Mouse (Mus musculus) kidney, postnatal 0 days (tissue): ENCODE measurements around the gene Rad51. TPM values are rescaled to one million over a fixed set of nuclear protein-coding genes. Genes with fewer than 3 reads are reported as not detected.

Source experiments
- ATAC-seq: fragments of 200-750 bp; cut with Nextera tagmentation; replicated peaks from 2 replicates; pipeline ENCODE4 v1.8.0; 2017; ENCODE audit warnings: low read depth, moderate number of reproducible peaks, moderate TSS enrichment, moderate library complexity; ENCODE audit not compliant: low FRiP score
- DNase-seq: peaks from one replicate; pipeline ENCODE4 v3.0.0-alpha.2; 2016; ENCODE audit warnings: low spot score
- H3K27ac ChIP-seq: fragments of 300-500 bp; sonication (generic); 2 replicates; pipeline ENCODE4 v1.5.1; 2014; ENCODE audit warnings: mild to moderate bottlenecking
- H3K27me3 ChIP-seq: fragments of 300-500 bp; sonication (generic); 2 replicates; pipeline ENCODE4 v1.6.1; 2014; ENCODE audit warnings: low read length, mixed read lengths; ENCODE audit not compliant: insufficient read depth
- H3K36me3 ChIP-seq: fragments of 300-500 bp; sonication (generic); 2 replicates; pipeline ENCODE4 v1.6.1; 2014; ENCODE audit warnings: low read length, mixed read lengths; ENCODE audit not compliant: insufficient read depth
- H3K4me1 ChIP-seq: fragments of 300-500 bp; sonication (generic); replicated peaks from 2 replicates; pipeline ENCODE4 v1.6.1; 2014; ENCODE audit warnings: antibody characterized with exemption, low read length, mixed read lengths; ENCODE audit not compliant: insufficient read depth
- H3K4me2 ChIP-seq: fragments of 300-500 bp; sonication (generic); 2 replicates; pipeline ENCODE4 v1.6.1; 2014; ENCODE audit warnings: mild to moderate bottlenecking, low read length, moderate library complexity, mixed read lengths
- H3K4me3 ChIP-seq: fragments of 300-500 bp; sonication (generic); replicated peaks from 2 replicates; pipeline ENCODE4 v1.5.1; 2014; ENCODE audit warnings: low read depth, low read length
- H3K9ac ChIP-seq: fragments of 300-500 bp; sonication (generic); 2 replicates; pipeline ENCODE4 v1.6.1; 2014; ENCODE audit warnings: low read depth, low read length
- H3K9me3 ChIP-seq: fragments of 300-500 bp; sonication (generic); replicated peaks from 2 replicates; pipeline ENCODE4 v1.6.1; 2016; ENCODE audit warnings: low read length, inconsistent platforms, mixed read lengths
- CTCF ChIP-seq: IDR thresholded peaks from 2 replicates; pipeline ENCODE4 v1.5.1; 2016; ENCODE audit warnings: antibody characterized with exemption, low read depth, mild to moderate bottlenecking, moderate library complexity
- WGBS: fragments of 180-500 bp; shearing (Covaris S2); extraction: QIAGEN DNeasy Blood & Tissue Kit; methylation state at CpG from one replicate; pipeline ENCODE4 v1.1.7; 2014; 5-methylcytosine and 5-hydroxymethylcytosine counted together
- polyA plus RNA-seq: library from polyadenylated mRNA; unstranded; fragments of >200 nt; fragmentation: Nextera tagmentation; extraction: Ambion mirVana; gene quantifications from 2 replicates; pipeline ENCODE4 v1.2.1, GENCODE M21; 2015

Rad51 gene
- polyA plus RNA-seq, result 17.0 and 22.4 TPM in 2 replicates

- peak; percentile 95 for DNase-seq
- H3K27ac ChIP-seq, result peak within 1 kb of the TSS; percentile 78
- no peaks in the 10 kb centered on the region; the same call in 1 of the 2 replicates for H3K4me1 ChIP-seq
- H3K9ac ChIP-seq, result peak within 1 kb of the TSS; percentile 69
- peak within 1 kb of the TSS; percentile 73 for H3K4me3 ChIP-seq
- under 1% methylated on average over 51 of the region's 51 CpGs for WGBS
- 0 out of 2 replicates have a peak, but pooled peaks cover 2% of the 10 kb centered on the region for H3K36me3 ChIP-seq
- TF ChIP-seq CTCF, result no peak
- peak within 1 kb of the TSS; percentile 96 for H3K4me2 ChIP-seq
- no peaks in the 10 kb centered on the region for H3K9me3 ChIP-seq
- peak; percentile 90 for ATAC-seq
- no peaks in the 10 kb centered on the region for H3K27me3 ChIP-seq
These were observed at the start of gene Rad51 for GRCm38 (mm10) chr2:119112438-119113112. Gene Rad51 (plus strand): TSS chr2:119112793.

- WGBS, result 91% methylated on average over 4 of the region's 4 CpGs
- TF ChIP-seq CTCF, result no peak
- Histone ChIP-seq H3K36me3 (peaks cover 17% of the 10 kb centered on the region), H3K4me1 (no peaks in the 10 kb centered on the region), H3K9me3 (no peaks in the 10 kb centered on the region), H3K4me2 (no peak overlapping the region), H3K27me3 (no peaks in the 10 kb centered on the region), H3K27ac (no peak overlapping the region), H3K9ac (no peak overlapping the region), H3K4me3 (no peak overlapping the region)
- no peak for DNase-seq
- no peak for ATAC-seq
These were observed 40.2 kb upstream of the Rad51 start for GRCm38 (mm10) chr2:119072397-119072796.

GRCm38 (mm10) chr2:119086156-119086555 is 26.4 kb upstream of the Rad51 start:
- Histone ChIP-seq H3K36me3 (0 out of 2 replicates have a peak, but pooled peaks cover 9% of the 10 kb centered on the region), H3K4me3 (no peak overlapping the region), H3K27me3 (no peaks in the 10 kb centered on the region), H3K9ac (no peak overlapping the region), H3K4me1 (no peaks in the 10 kb centered on the region), H3K9me3 (no peaks in the 10 kb centered on the region), H3K4me2 (no peak overlapping the region), H3K27ac (no peak overlapping the region)
- ATAC-seq, result no peak
- DNase-seq, result no peak
- WGBS, result 87% methylated on average over 2 of the region's 2 CpGs
- TF ChIP-seq CTCF, result no peak

- Histone ChIP-seq H3K4me1 (no peaks in the 10 kb centered on the region), H3K27ac (no peak overlapping the region), H3K9me3 (no peaks in the 10 kb centered on the region), H3K4me3 (no peak overlapping the region), H3K9ac (no peak overlapping the region), H3K36me3 (peaks cover 11% of the 10 kb centered on the region; the same call in 1 of the 2 replicates), H3K4me2 (no peak overlapping the region), H3K27me3 (no peaks in the 10 kb centered on the region)
- ATAC-seq, result no peak
- DNase-seq, result no peak
- no peak for TF ChIP-seq CTCF
These were observed 11.0 kb upstream of the Rad51 start for GRCm38 (mm10) chr2:119101552-119101951.

GRCm38 (mm10) chr2:119106583-119106982 is 6.0 kb upstream of the Rad51 start:
- H3K4me1 ChIP-seq, result no peaks in the 10 kb centered on the region

GRCm38 (mm10) chr2:119108554-119108953 is 4.0 kb upstream of the Rad51 start:
- TF ChIP-seq CTCF, result no peak
- 58% methylated on average over 4 of the region's 4 CpGs for WGBS

More at GRCm38 (mm10) chr2:119106583-119106982, 6.0 kb upstream of the Rad51 start:
- H3K4me2 ChIP-seq, result no peak overlapping the region
- H3K27ac ChIP-seq, result no peak overlapping the region
- ATAC-seq (no peak), DNase-seq (no peak)
- no peak overlapping the region for H3K4me3 ChIP-seq
- no peaks in the 10 kb centered on the region for H3K27me3 ChIP-seq
- TF ChIP-seq CTCF, result no peak
- H3K9ac ChIP-seq, result no peak overlapping the region
- peaks cover 11% of the 10 kb centered on the region; the same call in 1 of the 2 replicates for H3K36me3 ChIP-seq
- 73% methylated on average over 5 of the region's 5 CpGs for WGBS
- H3K9me3 ChIP-seq, result no peaks in the 10 kb centered on the region

GRCm38 (mm10) chr2:119111060-119111459 is 1.5 kb upstream of the Rad51 start:
- no peak for DNase-seq
- TF ChIP-seq CTCF, result no peak
- Histone ChIP-seq H3K9me3 (no peaks in the 10 kb centered on the region), H3K4me3 (no peak overlapping the region), H3K27ac (no peak overlapping the region), H3K36me3 (no peaks in the 10 kb centered on the region), H3K27me3 (no peaks in the 10 kb centered on the region), H3K9ac (no peak overlapping the region), H3K4me1 (no peaks in the 10 kb centered on the region; the same call in 1 of the 2 replicates), H3K4me2 (no peak overlapping the region)
- ATAC-seq, result no peak
- 81% methylated on average over 3 of the region's 3 CpGs for WGBS

More at GRCm38 (mm10) chr2:119108554-119108953, 4.0 kb upstream of the Rad51 start:
- Histone ChIP-seq H3K4me3 (no peak overlapping the region), H3K9ac (no peak overlapping the region), H3K4me1 (no peaks in the 10 kb centered on the region; the same call in 1 of the 2 replicates), H3K4me2 (no peak overlapping the region), H3K27ac (no peak overlapping the region), H3K36me3 (no peaks in the 10 kb centered on the region), H3K27me3 (no peaks in the 10 kb centered on the region), H3K9me3 (no peaks in the 10 kb centered on the region)
- DNase-seq (peak; percentile 35), ATAC-seq (no peak)
